Mouse (Mus musculus) hindbrain, postnatal 0 days (tissue): ENCODE results near the gene Hist1h2ad. TPM values are rescaled to one million over a fixed set of nuclear protein-coding genes. Genes with fewer than 3 reads are reported as not detected.
"Not testable (repeated sequence)": the region's sequence is repeated elsewhere in the genome, so short reads cannot be mapped to it uniquely, and the experiment has no call there.

Source experiments
- ATAC-seq: fragments of 200-750 bp; cut with Nextera tagmentation; 2 replicates; pipeline ENCODE4 v1.8.0; 2017; ENCODE audit warnings: mild to moderate bottlenecking, moderate TSS enrichment, moderate library complexity
- DNase-seq: peaks from one replicate; pipeline ENCODE4 v3.0.0-alpha.2; 2015; ENCODE audit warnings: low spot score
- H3K27ac ChIP-seq: fragments of 300-500 bp; sonication (generic); 2 replicates; pipeline ENCODE4 v1.5.1; 2014; ENCODE audit warnings: mild to moderate bottlenecking
- H3K27me3 ChIP-seq: fragments of 300-500 bp; sonication (generic); 2 replicates; pipeline ENCODE4 v1.6.1; 2014; ENCODE audit warnings: low read length, mixed read lengths; ENCODE audit not compliant: insufficient read depth
- H3K36me3 ChIP-seq: fragments of 300-500 bp; sonication (generic); 2 replicates; pipeline ENCODE4 v1.6.1; 2014; ENCODE audit warnings: low read length, mixed read lengths; ENCODE audit not compliant: insufficient read depth
- H3K4me1 ChIP-seq: fragments of 300-500 bp; sonication (generic); 2 replicates; pipeline ENCODE4 v1.6.1; 2014; ENCODE audit warnings: antibody characterized with exemption, low read length, mixed read lengths; ENCODE audit not compliant: insufficient read depth
- H3K4me2 ChIP-seq: fragments of 300-500 bp; sonication (generic); 2 replicates; pipeline ENCODE4 v1.6.1; 2014; ENCODE audit warnings: low read depth, mild to moderate bottlenecking, low read length, moderate library complexity, mixed read lengths
- H3K4me3 ChIP-seq: fragments of 300-500 bp; sonication (generic); 2 replicates; pipeline ENCODE4 v1.5.1; 2014; ENCODE audit warnings: low read length
- H3K9ac ChIP-seq: fragments of 300-500 bp; sonication (generic); replicated peaks from 2 replicates; pipeline ENCODE4 v1.6.1; 2014; ENCODE audit warnings: mild to moderate bottlenecking, low read length, moderate library complexity, mixed read lengths
- H3K9me3 ChIP-seq: fragments of 300-500 bp; sonication (generic); 2 replicates; pipeline ENCODE4 v1.6.1; 2016; ENCODE audit warnings: low read length, mixed read lengths
- CTCF ChIP-seq: IDR thresholded peaks from 2 replicates; pipeline ENCODE4 v1.5.1; 2016; ENCODE audit warnings: antibody characterized with exemption, control low read depth, low read depth
- WGBS: fragments of 180-500 bp; shearing (Covaris S2); extraction: QIAGEN DNeasy Blood & Tissue Kit; methylation state at CpG from one replicate; pipeline ENCODE4 v1.1.7; 2014; 5-methylcytosine and 5-hydroxymethylcytosine counted together
- polyA plus RNA-seq: library from polyadenylated mRNA; unstranded; fragments of >200 nt; fragmentation: Nextera tagmentation; extraction: Ambion mirVana; gene quantifications from 2 replicates; pipeline ENCODE4 v1.2.1, GENCODE M21; 2015
- total RNA-seq: library from RNA; depleted of rRNA; stranded (reverse); fragments of >200 nt; gene quantifications from 2 replicates; pipeline ENCODE4 v1.2.3, GENCODE M21; 2014

The Hist1h2ad gene
- total and polyA plus RNA-seq, 2 experiments from 2014 or later = 636 TPM; not detected in 1

GRCm38 (mm10) chr13:23552962-23553361, 21.2 kb upstream of the Hist1h2ad start, which contains the start of gene Hist1h1d:
TSS of gene Hist1h1d (plus strand) at chr13:23553262.
- Histone ChIP-seq H3K4me1 (peaks cover 7% of the 10 kb centered on the region), H3K9me3 (no peaks in the 10 kb centered on the region), H3K4me2 (no peak within 1 kb of the TSS), H3K36me3 (no peaks in the 10 kb centered on the region), H3K27me3 (no peaks in the 10 kb centered on the region), H3K9ac (no peak within 1 kb of the TSS), H3K4me3 (no peak within 1 kb of the TSS), H3K27ac (peak within 1 kb of the TSS; percentile 76; the same call in 1 of the 2 replicates)
- ATAC-seq = no peak
- DNase-seq = no peak
- no peak for TF ChIP-seq CTCF

GRCm38 (mm10) chr13:23554393-23554792, 19.8 kb upstream of the Hist1h2ad start:
- no peak for ATAC-seq
- peak overlapping the region; percentile 35 for H3K9ac ChIP-seq
- H3K4me1 ChIP-seq = peaks cover 7% of the 10 kb centered on the region
- no peaks in the 10 kb centered on the region for H3K9me3 ChIP-seq
- H3K4me2 ChIP-seq = peak overlapping the region; percentile 81
- H3K36me3 ChIP-seq = no peaks in the 10 kb centered on the region
- peak overlapping the region; percentile 47 for H3K4me3 ChIP-seq
- H3K27ac ChIP-seq = peak overlapping the region; percentile 76
- no peak for DNase-seq
- H3K27me3 ChIP-seq = no peaks in the 10 kb centered on the region
- 19% methylated on average over 9 of the region's 9 CpGs for WGBS
- no peak for TF ChIP-seq CTCF

- DNase-seq (peak; percentile 83), ATAC-seq (peak; percentile 82)
- peak overlapping the region; percentile 76 for H3K27ac ChIP-seq
- H3K36me3 ChIP-seq = no peaks in the 10 kb centered on the region
- peak overlapping the region; percentile 35 for H3K9ac ChIP-seq
- peak overlapping the region; percentile 81 for H3K4me2 ChIP-seq
- TF ChIP-seq CTCF = no peak
- 0% methylated on average over 54 of the region's 54 CpGs for WGBS
- H3K4me3 ChIP-seq = peak overlapping the region; percentile 47
- no peaks in the 10 kb centered on the region for H3K9me3 ChIP-seq
- peaks cover 7% of the 10 kb centered on the region for H3K4me1 ChIP-seq
- H3K27me3 ChIP-seq = no peaks in the 10 kb centered on the region
These were observed 19.0 kb upstream of the Hist1h2ad start for GRCm38 (mm10) chr13:23554925-23555838.

- Histone ChIP-seq H3K36me3 (no peaks in the 10 kb centered on the region), H3K4me1 (peaks cover 7% of the 10 kb centered on the region), H3K4me2 (peak overlapping the region; percentile 81), H3K27me3 (no peaks in the 10 kb centered on the region), H3K9me3 (no peaks in the 10 kb centered on the region), H3K9ac (peak overlapping the region; percentile 35), H3K27ac (peak overlapping the region; percentile 76), H3K4me3 (peak overlapping the region; percentile 47)
- ATAC-seq (peak; percentile 77), DNase-seq (peak; percentile 94)
- no peak for TF ChIP-seq CTCF
- WGBS = under 1% methylated on average over 18 of the region's 18 CpGs
These were observed 18.3 kb upstream of the Hist1h2ad start for GRCm38 (mm10) chr13:23555839-23556416.

- peaks cover 7% of the 10 kb centered on the region for H3K4me1 ChIP-seq
- DNase-seq = no peak
- no peak for TF ChIP-seq CTCF
- H3K4me3 ChIP-seq = no peak overlapping the region
- H3K9me3 ChIP-seq = no peaks in the 10 kb centered on the region
- ATAC-seq = no peak
- 72% methylated on average over 3 of the region's 3 CpGs for WGBS
- H3K27ac ChIP-seq = no peak overlapping the region
- H3K9ac ChIP-seq = no peak overlapping the region
- peak overlapping the region; percentile 81 for H3K4me2 ChIP-seq
- no peaks in the 10 kb centered on the region for H3K27me3 ChIP-seq
- H3K36me3 ChIP-seq = no peaks in the 10 kb centered on the region
These were observed 17.3 kb upstream of the Hist1h2ad start for GRCm38 (mm10) chr13:23556906-23557305.

- not testable (repeated sequence) for ATAC-seq, H3K4me3 ChIP-seq, H3K36me3 ChIP-seq, H3K4me1 ChIP-seq, H3K4me2 ChIP-seq, H3K27ac ChIP-seq, H3K9ac ChIP-seq, DNase-seq, H3K27me3 ChIP-seq, H3K9me3 ChIP-seq
- WGBS = 10% methylated on average over 2 of the region's 2 CpGs
These were observed 13.5 kb upstream of the Hist1h2ad start for GRCm38 (mm10) chr13:23560699-23561098.

- not testable (repeated sequence) for DNase-seq, H3K9me3 ChIP-seq, H3K9ac ChIP-seq, H3K4me1 ChIP-seq, ATAC-seq, H3K36me3 ChIP-seq, H3K27me3 ChIP-seq
- Histone ChIP-seq H3K4me3 (peak overlapping the region; percentile 44), H3K4me2 (peak overlapping the region; percentile 86; the same call in 1 of the 2 replicates), H3K27ac (peak overlapping the region; percentile 95; the same call in 1 of the 2 replicates)
- WGBS = 0% methylated on average over 2 of the region's 5 CpGs
These were observed 12.7 kb upstream of the Hist1h2ad start for GRCm38 (mm10) chr13:23561531-23561882.

GRCm38 (mm10) chr13:23561883-23562659, 12.1 kb upstream of the Hist1h2ad start, which contains the start of gene Hist1h3e:
TSS of gene Hist1h3e (minus strand) at chr13:23562369.
- H3K9me3 ChIP-seq, H3K4me1 ChIP-seq, H3K36me3 ChIP-seq, H3K27me3 ChIP-seq: not testable (repeated sequence)
- ATAC-seq (peak; percentile 96), DNase-seq (peak; percentile 99)
- Histone ChIP-seq H3K4me2 (peak within 1 kb of the TSS; percentile 86), H3K9ac (peak within 1 kb of the TSS; percentile 58), H3K27ac (peak within 1 kb of the TSS; percentile 95), H3K4me3 (peak within 1 kb of the TSS; percentile 44)
- WGBS = under 1% methylated on average over 33 of the region's 67 CpGs
